Mouse (Mus musculus) adipocyte (in vitro differentiated cells): ENCODE results near the gene Adh1.

Experiments used
- DNase-seq: peaks from one replicate; pipeline ENCODE4 v3.0.0-alpha.2; 2016; ENCODE audit warnings: low spot score

Gene Adh1

GRCm38 (mm10) chr3:138241371-138241770 lies 19.4 kb upstream of the Adh1 start:
- DNase-seq = no peak

GRCm38 (mm10) chr3:138242021-138242726 lies 18.6 kb upstream of the Adh1 start:
- no peak for DNase-seq

GRCm38 (mm10) chr3:138242933-138243332 lies 17.9 kb upstream of the Adh1 start:
- no peak for DNase-seq

GRCm38 (mm10) chr3:138244338-138244874 lies 16.4 kb upstream of the Adh1 start:
- no peak for DNase-seq

GRCm38 (mm10) chr3:138246511-138247020 lies 14.2 kb upstream of the Adh1 start:
- no peak for DNase-seq

- no peak for DNase-seq
These were observed 13.6 kb upstream of the Adh1 start for GRCm38 (mm10) chr3:138247241-138247640.

GRCm38 (mm10) chr3:138248011-138248410 lies 12.8 kb upstream of the Adh1 start:
- no peak for DNase-seq

- DNase-seq = peak; percentile 55
These were observed 12.0 kb upstream of the Adh1 start for GRCm38 (mm10) chr3:138248746-138249145.

GRCm38 (mm10) chr3:138251156-138251555 lies 9.6 kb upstream of the Adh1 start:
- DNase-seq = no peak

- no peak for DNase-seq
These were observed 6.6 kb upstream of the Adh1 start for GRCm38 (mm10) chr3:138254205-138254604.

GRCm38 (mm10) chr3:138255366-138255765 lies 5.4 kb upstream of the Adh1 start:
- DNase-seq = no peak

- peak; percentile 58 for DNase-seq
These were observed 4.8 kb upstream of the Adh1 start for GRCm38 (mm10) chr3:138255780-138256550.

GRCm38 (mm10) chr3:138262568-138262967 lies 1.8 kb downstream of the Adh1 start:
- DNase-seq = no peak

GRCm38 (mm10) chr3:138263154-138263930 lies 2.6 kb downstream of the Adh1 start:
- DNase-seq = peak; percentile 28

- DNase-seq = no peak
These were observed 3.9 kb downstream of the Adh1 start for GRCm38 (mm10) chr3:138264648-138265047.

- DNase-seq = peak; percentile 62
These were observed 9.7 kb downstream of the Adh1 start for GRCm38 (mm10) chr3:138270507-138270906.

- no peak for DNase-seq
These were observed 10.5 kb downstream of the Adh1 start for GRCm38 (mm10) chr3:138271297-138271696.

- DNase-seq = no peak
These were observed 12.3 kb downstream of the Adh1 start for GRCm38 (mm10) chr3:138273080-138273479.

- DNase-seq = no peak
These were observed 14.3 kb downstream of the Adh1 start for GRCm38 (mm10) chr3:138275100-138275499.

GRCm38 (mm10) chr3:138282556-138282955 lies 21.8 kb downstream of the Adh1 start:
- DNase-seq = no peak

- no peak for DNase-seq
These were observed 23.0 kb downstream of the Adh1 start for GRCm38 (mm10) chr3:138283831-138284230.

- DNase-seq = no peak
These were observed 25.2 kb downstream of the Adh1 start for GRCm38 (mm10) chr3:138285986-138286385.
